Mouse (Mus musculus): ENCODE measurements around the gene Pld1. TPM values are rescaled to one million over a fixed set of nuclear protein-coding genes. Genes with fewer than 3 reads are reported as not detected.

Gene Pld1
- polyA plus RNA-seq, 1 experiment = 14.9 TPM

DNA sequence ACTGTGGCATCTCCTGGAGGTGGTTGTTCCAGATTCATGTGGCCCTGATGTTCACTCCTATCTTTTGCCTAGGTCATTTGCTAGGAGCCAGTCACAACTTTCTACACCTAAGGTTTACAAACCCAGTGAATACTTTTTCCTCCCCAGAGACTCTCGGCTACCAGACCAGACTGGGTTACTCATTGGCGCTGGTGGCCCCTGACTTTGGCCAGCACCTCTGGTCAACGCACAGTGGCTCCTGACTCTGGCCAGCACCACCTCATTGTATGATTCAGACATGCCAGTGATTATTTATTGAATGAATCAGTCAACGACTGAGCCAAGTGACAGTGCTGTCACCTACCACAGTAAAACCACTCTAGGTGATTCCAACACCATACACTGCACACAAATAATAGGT, 103.9 kb downstream of the Pld1 start:
- peaks cover 19% of the 10 kb centered on the region for H3K4me1 ChIP-seq (ENCODE audit: control insufficient read depth, insufficient read depth, insufficient read length, low read length)
- no peaks in the 10 kb centered on the region for H3K27me3 ChIP-seq (ENCODE audit: control insufficient read depth, insufficient read depth, low read length)
- 94% methylated on average over 4 of the region's 4 CpGs for WGBS
- peaks cover 59% of the 10 kb centered on the region for H3K36me3 ChIP-seq (ENCODE audit: control insufficient read depth, insufficient read depth, low read length)
- H3K4me3 ChIP-seq (ENCODE audit: low read depth, low read length) = no peak overlapping the region
- TF ChIP-seq POLR2A (IDR thresholded peaks at IDR 0.05; ENCODE audit: low read depth, low read length) (no peak), CTCF (IDR thresholded peaks at IDR 0.05; ENCODE audit: extremely low read depth, insufficient read length, insufficient replicate concordance, low read depth, low read length) (no peak)
- H3K27ac ChIP-seq (ENCODE audit: insufficient read depth, low read depth, low read length) = no peak overlapping the region

DNA sequence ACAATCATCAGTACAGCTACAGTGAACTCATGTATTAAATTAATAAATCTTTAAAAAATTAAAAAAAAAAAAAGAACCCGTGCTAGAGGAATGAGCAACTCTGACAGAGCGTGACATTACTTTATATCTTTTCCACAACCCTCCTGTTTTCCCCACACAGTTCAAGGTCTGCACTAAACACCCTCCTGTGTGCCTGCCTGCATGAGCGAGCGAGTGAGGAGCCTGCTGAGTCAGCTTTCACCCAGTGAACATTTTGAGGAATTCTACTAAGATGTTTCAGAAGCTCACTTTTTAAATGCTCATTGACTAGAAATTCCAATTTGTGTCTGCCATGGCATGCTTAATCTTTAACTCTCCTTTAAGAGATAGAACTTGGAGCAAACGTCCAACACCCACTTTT, 109.1 kb downstream of the Pld1 start:
- peaks cover 72% of the 10 kb centered on the region for H3K36me3 ChIP-seq (ENCODE audit: control insufficient read depth, insufficient read depth, low read length)
- H3K27me3 ChIP-seq (ENCODE audit: control insufficient read depth, insufficient read depth, low read length) = no peaks in the 10 kb centered on the region
- H3K27ac ChIP-seq (ENCODE audit: insufficient read depth, low read depth, low read length) = no peak overlapping the region
- no peak overlapping the region for H3K4me3 ChIP-seq (ENCODE audit: low read depth, low read length)
- no peaks in the 10 kb centered on the region for H3K4me1 ChIP-seq (ENCODE audit: control insufficient read depth, insufficient read depth, insufficient read length, low read length)
- TF ChIP-seq CTCF (IDR thresholded peaks at IDR 0.05; ENCODE audit: extremely low read depth, insufficient read length, insufficient replicate concordance, low read depth, low read length) (no peak), POLR2A (IDR thresholded peaks at IDR 0.05; ENCODE audit: low read depth, low read length) (no peak)
- 91% methylated on average over 5 of the region's 5 CpGs for WGBS

DNA sequence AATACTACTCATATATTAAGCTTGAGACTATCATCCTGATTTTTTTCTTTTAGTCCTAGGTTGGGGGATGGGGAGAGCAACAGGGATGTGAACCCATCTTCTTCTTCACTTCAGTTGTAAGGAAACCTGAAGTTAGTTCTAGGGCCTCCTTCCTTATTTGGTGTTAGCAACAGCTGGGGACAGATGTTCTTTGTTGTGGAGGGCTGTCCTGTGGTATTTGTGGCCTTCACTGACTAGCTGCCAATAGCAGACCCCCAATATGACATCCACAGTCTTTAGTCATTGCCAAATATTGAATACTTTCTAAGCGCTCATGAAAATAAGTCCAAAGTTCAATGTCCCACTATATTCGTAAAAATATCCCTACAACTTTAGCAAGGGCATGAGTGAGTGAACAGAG, 111.0 kb downstream of the Pld1 start:
- WGBS = 75% methylated on average over 2 of the region's 2 CpGs
- Histone ChIP-seq H3K27me3 (ENCODE audit: control insufficient read depth, insufficient read depth, low read length) (no peaks in the 10 kb centered on the region), H3K27ac (ENCODE audit: insufficient read depth, low read depth, low read length) (no peak overlapping the region), H3K36me3 (ENCODE audit: control insufficient read depth, insufficient read depth, low read length) (peaks cover 66% of the 10 kb centered on the region), H3K4me1 (ENCODE audit: control insufficient read depth, insufficient read depth, insufficient read length, low read length) (peaks cover 3% of the 10 kb centered on the region; the same call in 1 of the 2 replicates), H3K4me3 (ENCODE audit: low read depth, low read length) (no peak overlapping the region)
- no peak for TF ChIP-seq CTCF (IDR thresholded peaks at IDR 0.05; ENCODE audit: extremely low read depth, insufficient read length, insufficient replicate concordance, low read depth, low read length)
- TF ChIP-seq POLR2A (IDR thresholded peaks at IDR 0.05; ENCODE audit: low read depth, low read length) = no peak

DNA sequence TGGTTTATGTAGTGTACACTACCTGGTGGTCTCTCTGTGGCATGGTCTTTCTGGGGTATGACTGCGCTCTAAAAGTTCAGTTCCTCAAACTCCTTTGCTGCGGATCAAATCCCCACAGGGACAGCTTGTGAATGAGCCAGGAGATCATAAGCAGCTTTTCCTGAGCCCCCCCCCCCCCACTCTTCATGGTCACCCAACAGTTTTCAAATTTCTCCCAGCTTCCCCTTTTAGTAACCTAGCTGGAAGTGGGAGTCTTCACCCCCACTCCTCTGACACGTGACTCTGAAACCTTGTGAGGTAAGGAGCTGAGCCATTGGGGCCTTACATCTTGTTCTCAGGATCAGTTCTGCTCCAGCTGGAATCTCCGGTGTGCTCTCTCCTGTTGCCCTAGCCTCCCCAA, 114.6 kb downstream of the Pld1 start:
- no peak overlapping the region for H3K4me3 ChIP-seq (ENCODE audit: low read depth, low read length)
- 86% methylated on average over 4 of the region's 4 CpGs for WGBS
- peaks cover 48% of the 10 kb centered on the region for H3K36me3 ChIP-seq (ENCODE audit: control insufficient read depth, insufficient read depth, low read length)
- no peaks in the 10 kb centered on the region for H3K27me3 ChIP-seq (ENCODE audit: control insufficient read depth, insufficient read depth, low read length)
- H3K27ac ChIP-seq (ENCODE audit: insufficient read depth, low read depth, low read length) = no peak overlapping the region
- TF ChIP-seq POLR2A (IDR thresholded peaks at IDR 0.05; ENCODE audit: low read depth, low read length) (no peak), CTCF (IDR thresholded peaks at IDR 0.05; ENCODE audit: extremely low read depth, insufficient read length, insufficient replicate concordance, low read depth, low read length) (no peak)
- H3K4me1 ChIP-seq (ENCODE audit: control insufficient read depth, insufficient read depth, insufficient read length, low read length) = peaks cover 3% of the 10 kb centered on the region; the same call in 1 of the 2 replicates

GRCm38 (mm10) chr3:28060713-28061112, 122.2 kb downstream of the Pld1 start:
- Histone ChIP-seq H3K27me3 (ENCODE audit: control insufficient read depth, insufficient read depth, low read length) (no peaks in the 10 kb centered on the region), H3K36me3 (ENCODE audit: control insufficient read depth, insufficient read depth, low read length) (peaks cover 30% of the 10 kb centered on the region), H3K4me1 (ENCODE audit: control insufficient read depth, insufficient read depth, insufficient read length, low read length) (peaks cover 6% of the 10 kb centered on the region; the same call in 1 of the 2 replicates), H3K27ac (ENCODE audit: insufficient read depth, low read depth, low read length) (no peak overlapping the region), H3K4me3 (ENCODE audit: low read depth, low read length) (no peak overlapping the region)
- TF ChIP-seq POLR2A (IDR thresholded peaks at IDR 0.05; ENCODE audit: low read depth, low read length) (no peak), CTCF (IDR thresholded peaks at IDR 0.05; ENCODE audit: extremely low read depth, insufficient read length, insufficient replicate concordance, low read depth, low read length) (no peak)
- 33% methylated on average over 4 of the region's 4 CpGs for WGBS

DNA sequence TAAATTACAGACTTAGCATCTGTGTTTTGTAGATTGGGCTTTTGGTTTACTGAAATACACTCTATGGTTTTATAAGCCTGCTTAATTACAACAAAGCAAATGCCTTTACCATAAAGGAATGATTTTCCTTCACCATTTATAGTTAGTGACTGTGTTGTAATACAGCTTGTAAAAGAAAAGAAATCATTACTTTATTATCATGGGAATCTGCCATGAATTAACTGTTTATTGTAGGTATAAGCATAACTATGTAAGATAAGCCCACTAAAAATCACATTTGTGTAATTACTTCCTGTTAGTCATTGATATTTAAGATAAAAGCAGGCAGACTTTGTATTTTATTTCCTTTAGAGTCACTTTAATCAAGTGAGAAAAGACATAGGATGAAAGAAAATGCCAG, 122.7 kb downstream of the Pld1 start:
- Histone ChIP-seq H3K27ac (ENCODE audit: insufficient read depth, low read depth, low read length) (no peak overlapping the region), H3K36me3 (ENCODE audit: control insufficient read depth, insufficient read depth, low read length) (peaks cover 28% of the 10 kb centered on the region), H3K4me3 (ENCODE audit: low read depth, low read length) (no peak overlapping the region), H3K4me1 (ENCODE audit: control insufficient read depth, insufficient read depth, insufficient read length, low read length) (peaks cover 6% of the 10 kb centered on the region; the same call in 1 of the 2 replicates), H3K27me3 (ENCODE audit: control insufficient read depth, insufficient read depth, low read length) (no peaks in the 10 kb centered on the region)
- TF ChIP-seq CTCF (IDR thresholded peaks at IDR 0.05; ENCODE audit: extremely low read depth, insufficient read length, insufficient replicate concordance, low read depth, low read length) (no peak), POLR2A (IDR thresholded peaks at IDR 0.05; ENCODE audit: low read depth, low read length) (no peak)

DNA sequence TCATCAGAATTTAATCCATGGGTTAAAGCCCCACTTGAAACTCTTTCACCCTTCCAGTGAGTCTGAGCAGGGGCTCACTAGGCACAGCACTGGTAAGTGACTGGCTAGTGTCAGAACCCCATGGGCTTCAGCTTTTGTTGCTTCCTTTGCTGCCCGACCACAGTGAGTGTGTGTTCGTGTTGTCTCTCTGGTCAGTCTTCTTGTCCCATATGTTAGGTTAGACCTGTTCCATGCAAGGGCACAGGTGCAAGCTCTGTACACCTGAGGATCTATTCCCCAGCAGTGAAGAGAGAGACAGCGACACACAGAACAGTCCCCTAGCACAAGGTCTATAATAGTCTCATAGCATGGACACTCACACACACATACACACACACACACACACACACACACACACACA, 140.7 kb downstream of the Pld1 start:
- no peak for TF ChIP-seq CTCF (IDR thresholded peaks at IDR 0.05; ENCODE audit: extremely low read depth, insufficient read length, insufficient replicate concordance, low read depth, low read length)
- no peak for TF ChIP-seq POLR2A (IDR thresholded peaks at IDR 0.05; ENCODE audit: low read depth, low read length)
- H3K4me1 ChIP-seq (ENCODE audit: control insufficient read depth, insufficient read depth, insufficient read length, low read length) = no peaks in the 10 kb centered on the region
- WGBS = 91% methylated on average over 3 of the region's 3 CpGs
- no peak overlapping the region for H3K4me3 ChIP-seq (ENCODE audit: low read depth, low read length)
- no peak overlapping the region for H3K27ac ChIP-seq (ENCODE audit: insufficient read depth, low read depth, low read length)
- peaks cover 62% of the 10 kb centered on the region for H3K36me3 ChIP-seq (ENCODE audit: control insufficient read depth, insufficient read depth, low read length)
- H3K27me3 ChIP-seq (ENCODE audit: control insufficient read depth, insufficient read depth, low read length) = no peaks in the 10 kb centered on the region

DNA sequence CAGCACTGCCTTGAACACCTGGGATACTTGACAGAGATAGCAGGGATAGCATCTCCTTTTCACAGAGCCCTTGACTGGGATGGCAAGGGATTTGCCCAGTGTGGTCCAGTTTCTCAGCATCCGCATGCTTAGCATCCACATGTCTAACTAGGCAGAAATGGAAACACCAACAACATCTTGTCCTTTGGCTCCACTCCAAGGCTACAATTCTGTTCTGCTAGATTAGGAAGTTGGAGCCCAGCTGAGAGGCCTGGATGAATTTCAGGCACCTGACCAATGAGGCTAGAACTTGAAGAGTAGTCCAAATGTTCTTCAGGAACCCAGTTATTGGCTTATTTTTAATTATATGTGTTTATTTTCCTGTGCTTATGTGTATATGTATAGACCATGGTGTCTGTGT, 141.6 kb downstream of the Pld1 start:
- TF ChIP-seq POLR2A (IDR thresholded peaks at IDR 0.05; ENCODE audit: low read depth, low read length) = no peak
- no peak for TF ChIP-seq CTCF (IDR thresholded peaks at IDR 0.05; ENCODE audit: extremely low read depth, insufficient read length, insufficient replicate concordance, low read depth, low read length)
- Histone ChIP-seq H3K36me3 (ENCODE audit: control insufficient read depth, insufficient read depth, low read length) (peaks cover 58% of the 10 kb centered on the region), H3K27me3 (ENCODE audit: control insufficient read depth, insufficient read depth, low read length) (no peaks in the 10 kb centered on the region), H3K27ac (ENCODE audit: insufficient read depth, low read depth, low read length) (no peak overlapping the region), H3K4me3 (ENCODE audit: low read depth, low read length) (no peak overlapping the region), H3K4me1 (ENCODE audit: control insufficient read depth, insufficient read depth, insufficient read length, low read length) (no peaks in the 10 kb centered on the region)
- 90% methylated on average over 1 of the region's 1 CpGs for WGBS

Measured in small intestine, adult 2 months (tissue).